Mouse (Mus musculus) activated CD4-positive, CD25-positive, alpha-beta regulatory T cell, adult 4 months (primary cell): ENCODE data around the gene Tmem132c. TPM values are rescaled to one million over a fixed set of nuclear protein-coding genes. Genes with fewer than 3 reads are reported as not detected.

Source experiments
- ATAC-seq: one replicate; pipeline ENCODE4 v1.8.0; 2017
- polyA plus RNA-seq, 2 experiments: library from polyadenylated mRNA; unstranded; fragments of 100-300 nt; shearing (Covaris generic); gene quantifications; one replicate each; pipeline ENCODE4 v1.2.1; 2017

Tmem132c gene
- polyA plus RNA-seq, 2 experiments from 2014 or later = not detected

DNA sequence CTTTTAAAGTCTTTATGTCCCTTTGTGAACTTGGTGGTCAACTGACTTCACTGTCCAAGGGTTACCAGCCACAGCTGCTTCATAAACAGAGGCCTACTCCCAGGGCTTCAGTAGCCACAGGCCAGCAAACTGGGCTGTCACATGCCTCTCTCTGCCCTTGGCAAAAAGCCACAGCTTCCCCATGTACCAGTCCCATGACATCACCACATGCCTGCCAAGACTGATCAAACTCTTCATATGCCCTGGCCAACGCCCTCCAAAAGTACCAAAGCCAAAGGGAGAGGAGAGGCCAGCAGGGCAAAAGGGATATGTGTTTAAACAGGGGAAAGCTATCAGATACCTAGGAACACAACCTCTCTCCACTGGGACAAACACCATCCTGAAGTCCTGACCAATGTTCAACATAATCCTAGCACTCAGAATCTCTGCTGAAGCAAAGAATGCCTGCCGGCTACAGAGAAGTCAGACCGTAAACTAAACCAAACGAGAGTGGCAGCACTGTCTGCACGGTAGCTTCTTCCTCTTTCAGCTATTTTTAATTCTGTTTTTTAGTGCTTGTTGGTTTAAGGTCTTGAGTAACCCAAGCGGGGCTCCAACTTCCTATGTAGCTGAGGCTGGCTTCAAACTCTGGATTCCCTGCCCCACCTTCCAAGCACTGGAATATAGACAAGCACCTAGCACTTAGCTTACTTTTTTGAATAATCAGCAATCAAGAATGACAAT, 369.3 kb downstream of the Tmem132c start:
- no peak for ATAC-seq

DNA sequence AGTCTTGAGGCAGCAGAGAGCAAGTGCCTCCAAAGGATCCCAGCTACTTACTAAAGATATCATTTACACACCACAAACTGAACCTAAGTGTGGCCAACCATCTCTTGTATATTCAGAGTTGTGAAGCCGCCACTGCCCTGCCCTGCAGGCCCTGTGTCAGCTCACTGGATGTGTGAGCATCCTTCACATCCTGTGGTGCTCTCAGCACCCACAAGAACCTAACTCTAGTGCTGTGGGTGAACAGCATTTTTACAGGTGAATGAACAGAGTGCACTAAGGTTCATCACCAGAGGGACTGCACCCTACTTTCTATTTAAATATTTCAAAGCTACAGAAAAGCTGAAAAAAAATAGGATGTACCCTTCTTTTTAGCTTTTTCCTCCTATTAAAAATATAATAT, 370.3 kb downstream of the Tmem132c start:
- ATAC-seq = no peak

DNA sequence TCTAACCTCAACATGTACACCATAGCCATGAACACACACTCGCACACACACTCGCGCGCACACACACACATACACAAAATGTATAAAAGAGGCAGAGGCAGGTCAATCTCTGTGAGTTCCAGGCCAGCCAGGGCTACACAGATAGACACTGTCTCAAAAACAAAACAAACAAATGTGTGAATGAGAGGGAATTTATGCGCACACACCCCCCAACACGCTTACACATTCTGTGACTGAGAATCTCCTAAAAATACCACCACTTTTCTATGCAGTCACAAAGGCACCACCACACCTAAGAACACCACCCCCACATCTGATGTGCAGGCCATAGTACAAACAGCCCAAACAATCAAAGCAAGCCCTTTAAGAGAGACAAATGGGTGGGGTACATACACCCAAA, 370.8 kb downstream of the Tmem132c start:
- no peak for ATAC-seq
